Mouse (Mus musculus) forebrain, embryonic 15.5 days (tissue): Measurements from ENCODE around the gene Srsf3. TPM values are rescaled to one million over a fixed set of nuclear protein-coding genes. Genes with fewer than 3 reads are reported as not detected.

Experiments used
- ATAC-seq: fragments of 200-750 bp; cut with Nextera tagmentation; replicated peaks from 2 replicates; pipeline ENCODE4 v1.8.0; 2017; ENCODE audit warnings: mild to moderate bottlenecking, moderate TSS enrichment, moderate library complexity
- H3K27ac ChIP-seq: fragments of 300-500 bp; sonication (generic); replicated peaks from 2 replicates; pipeline ENCODE4 v1.5.1; 2015; ENCODE audit warnings: mild to moderate bottlenecking, inconsistent platforms
- H3K27me3 ChIP-seq: fragments of 300-500 bp; sonication (generic); 2 replicates; pipeline ENCODE4 v1.6.1; 2015; ENCODE audit warnings: inconsistent platforms
- H3K36me3 ChIP-seq: fragments of 300-500 bp; sonication (generic); 2 replicates; pipeline ENCODE4 v1.6.1; 2015; ENCODE audit warnings: mild to moderate bottlenecking, inconsistent platforms
- H3K4me1 ChIP-seq: fragments of 300-500 bp; sonication (generic); 2 replicates; pipeline ENCODE4 v1.6.1; 2015; ENCODE audit warnings: inconsistent platforms
- H3K4me2 ChIP-seq: fragments of 300-500 bp; sonication (generic); replicated peaks from 2 replicates; pipeline ENCODE4 v1.6.1; 2015; ENCODE audit warnings: mild to moderate bottlenecking, inconsistent platforms
- H3K4me3 ChIP-seq: fragments of 300-500 bp; sonication (generic); 2 replicates; pipeline ENCODE4 v1.5.1; 2015; ENCODE audit warnings: mild to moderate bottlenecking, inconsistent platforms
- H3K9ac ChIP-seq: fragments of 300-500 bp; sonication (generic); replicated peaks from 2 replicates; pipeline ENCODE4 v1.6.1; 2015; ENCODE audit warnings: mild to moderate bottlenecking, inconsistent platforms
- H3K9me3 ChIP-seq: fragments of 300-500 bp; sonication (generic); 2 replicates; pipeline ENCODE4 v1.6.1; 2016; ENCODE audit warnings: inconsistent platforms
- WGBS: fragments of 180-500 bp; shearing (Covaris S2); methylation state at CpG from one replicate; pipeline ENCODE4 v1.1.7; 2015; ENCODE audit warnings: mixed read lengths; 5-methylcytosine and 5-hydroxymethylcytosine counted together
- polyA plus RNA-seq: library from polyadenylated mRNA; unstranded; fragments of >200 nt; fragmentation: Nextera tagmentation; extraction: Ambion mirVana; gene quantifications from 2 replicates; pipeline ENCODE4 v1.2.1, GENCODE M21; 2015

Gene Srsf3
- polyA plus RNA-seq, 1 experiment from 2014 or later, result 620 TPM

GRCm38 (mm10) chr17:29048748-29049507 is 16.5 kb downstream of the Srsf3 start:
- 21% methylated on average over 13 of the region's 13 CpGs for WGBS
- H3K27me3 ChIP-seq, result no peaks in the 10 kb centered on the region
- H3K27ac ChIP-seq, result no peak overlapping the region; the same call in 1 of the 2 replicates

GRCm38 (mm10) chr17:29049508-29049889 is 17.1 kb downstream of the Srsf3 start:
- WGBS, result 82% methylated on average over 5 of the region's 5 CpGs
- Histone ChIP-seq H3K4me3 (no peak overlapping the region), H3K4me2 (no peak overlapping the region), H3K27ac (0 out of 2 replicates have a peak overlapping the region, but pooled peaks have one; percentile 28), H3K4me1 (peaks cover 13% of the 10 kb centered on the region), H3K36me3 (peaks cover 26% of the 10 kb centered on the region), H3K9me3 (no peaks in the 10 kb centered on the region), H3K9ac (no peak overlapping the region), H3K27me3 (no peaks in the 10 kb centered on the region)
- no peak for ATAC-seq

More at GRCm38 (mm10) chr17:29048748-29049507, 16.5 kb downstream of the Srsf3 start:
- peak; percentile 34 for ATAC-seq
- H3K4me3 ChIP-seq, result no peak overlapping the region
- peaks cover 12% of the 10 kb centered on the region for H3K4me1 ChIP-seq
- peaks cover 32% of the 10 kb centered on the region for H3K36me3 ChIP-seq
- H3K4me2 ChIP-seq, result no peak overlapping the region
- no peaks in the 10 kb centered on the region for H3K9me3 ChIP-seq
- no peak overlapping the region for H3K9ac ChIP-seq

- Histone ChIP-seq H3K9me3 (no peaks in the 10 kb centered on the region), H3K9ac (no peak overlapping the region), H3K36me3 (peaks cover 22% of the 10 kb centered on the region), H3K27me3 (no peaks in the 10 kb centered on the region), H3K27ac (no peak overlapping the region), H3K4me3 (no peak overlapping the region), H3K4me1 (peaks cover 13% of the 10 kb centered on the region), H3K4me2 (no peak overlapping the region)
- ATAC-seq, result no peak
- WGBS, result 91% methylated on average over 7 of the region's 7 CpGs
These were observed 17.5 kb downstream of the Srsf3 start for GRCm38 (mm10) chr17:29049923-29050322.

- no peak overlapping the region for H3K27ac ChIP-seq
- H3K9ac ChIP-seq, result no peak overlapping the region
- no peaks in the 10 kb centered on the region for H3K9me3 ChIP-seq
- no peaks in the 10 kb centered on the region for H3K27me3 ChIP-seq
- no peak for ATAC-seq
- peaks cover 13% of the 10 kb centered on the region for H3K4me1 ChIP-seq
- H3K4me2 ChIP-seq, result no peak overlapping the region
- H3K4me3 ChIP-seq, result no peak overlapping the region
- H3K36me3 ChIP-seq, result peaks cover 13% of the 10 kb centered on the region
- whole genome bisulfite sequencing, result 71% methylated on average over 14 of the region's 14 CpGs
These were observed 18.4 kb downstream of the Srsf3 start for GRCm38 (mm10) chr17:29050791-29051190.

- ATAC-seq, result no peak
- Histone ChIP-seq H3K27ac (no peak overlapping the region), H3K4me2 (no peak overlapping the region), H3K4me3 (no peak overlapping the region), H3K9me3 (no peaks in the 10 kb centered on the region), H3K9ac (no peak overlapping the region), H3K36me3 (no peaks in the 10 kb centered on the region), H3K4me1 (peaks cover 18% of the 10 kb centered on the region), H3K27me3 (no peaks in the 10 kb centered on the region)
- 88% methylated on average over 6 of the region's 6 CpGs for WGBS
These were observed 20.6 kb downstream of the Srsf3 start for GRCm38 (mm10) chr17:29053067-29053466.

DNA sequence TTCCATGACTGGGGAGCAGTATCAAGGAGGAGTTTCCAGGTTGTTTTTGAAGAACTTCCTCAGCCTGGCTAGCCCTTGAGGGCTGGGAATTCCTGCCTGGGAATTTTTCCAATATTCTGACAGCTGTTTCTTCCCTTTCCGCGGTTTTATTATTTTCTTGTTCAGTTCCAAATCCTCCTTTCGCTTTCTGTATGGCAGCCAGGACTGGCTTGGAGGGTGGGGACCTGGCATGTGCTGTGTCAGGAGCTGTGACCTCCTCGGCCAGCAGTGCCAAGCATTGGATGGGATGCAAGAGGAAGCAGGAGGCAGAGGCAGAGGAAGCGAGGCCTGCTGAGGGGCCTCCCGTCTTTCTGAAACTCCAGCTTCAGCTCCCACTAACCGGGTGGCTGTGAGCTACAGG is 21.4 kb downstream of the Srsf3 start:
- H3K9ac ChIP-seq, result no peak overlapping the region
- no peak overlapping the region for H3K4me3 ChIP-seq
- no peaks in the 10 kb centered on the region for H3K27me3 ChIP-seq
- H3K9me3 ChIP-seq, result no peaks in the 10 kb centered on the region
- H3K4me1 ChIP-seq, result peaks cover 18% of the 10 kb centered on the region
- H3K36me3 ChIP-seq, result no peaks in the 10 kb centered on the region
- no peak overlapping the region for H3K27ac ChIP-seq
- 56% methylated on average over 7 of the region's 7 CpGs for WGBS
- ATAC-seq, result no peak
- H3K4me2 ChIP-seq, result no peak overlapping the region

DNA sequence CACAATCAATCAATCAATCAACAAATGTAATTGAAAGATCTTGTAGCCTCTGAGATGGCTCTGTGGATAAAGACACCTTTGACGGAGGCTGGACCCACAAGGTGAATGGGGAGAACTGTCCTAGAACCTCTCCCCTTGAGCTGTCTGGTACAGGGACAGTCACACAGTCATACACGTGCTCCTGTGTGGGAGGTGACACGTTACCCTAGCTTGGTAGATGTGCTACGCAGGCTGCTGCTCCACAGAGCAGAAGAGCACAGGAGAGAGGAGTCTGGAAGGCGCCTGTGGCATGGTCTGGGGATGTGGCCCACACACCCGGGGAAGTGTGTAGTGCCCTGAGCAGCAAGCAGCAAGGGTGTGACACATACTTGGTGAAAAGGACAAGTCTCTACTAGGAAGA is 22.0 kb downstream of the Srsf3 start:
- H3K27me3 ChIP-seq, result no peaks in the 10 kb centered on the region
- H3K4me3 ChIP-seq, result no peak overlapping the region
- H3K9me3 ChIP-seq, result no peaks in the 10 kb centered on the region
- no peaks in the 10 kb centered on the region for H3K36me3 ChIP-seq
- WGBS, result 82% methylated on average over 6 of the region's 6 CpGs
- no peak overlapping the region for H3K27ac ChIP-seq
- no peak overlapping the region for H3K4me2 ChIP-seq
- H3K9ac ChIP-seq, result no peak overlapping the region
- peaks cover 16% of the 10 kb centered on the region for H3K4me1 ChIP-seq
- ATAC-seq, result no peak

- no peak overlapping the region for H3K4me3 ChIP-seq
- 76% methylated on average over 5 of the region's 5 CpGs for WGBS
- H3K27me3 ChIP-seq, result no peaks in the 10 kb centered on the region
- peaks cover 13% of the 10 kb centered on the region for H3K4me1 ChIP-seq
- no peak overlapping the region for H3K27ac ChIP-seq
- H3K4me2 ChIP-seq, result no peak overlapping the region
- H3K9ac ChIP-seq, result no peak overlapping the region
- H3K36me3 ChIP-seq, result no peaks in the 10 kb centered on the region
- no peaks in the 10 kb centered on the region for H3K9me3 ChIP-seq
- ATAC-seq, result no peak
These were observed 23.2 kb downstream of the Srsf3 start for GRCm38 (mm10) chr17:29055586-29055985.

DNA sequence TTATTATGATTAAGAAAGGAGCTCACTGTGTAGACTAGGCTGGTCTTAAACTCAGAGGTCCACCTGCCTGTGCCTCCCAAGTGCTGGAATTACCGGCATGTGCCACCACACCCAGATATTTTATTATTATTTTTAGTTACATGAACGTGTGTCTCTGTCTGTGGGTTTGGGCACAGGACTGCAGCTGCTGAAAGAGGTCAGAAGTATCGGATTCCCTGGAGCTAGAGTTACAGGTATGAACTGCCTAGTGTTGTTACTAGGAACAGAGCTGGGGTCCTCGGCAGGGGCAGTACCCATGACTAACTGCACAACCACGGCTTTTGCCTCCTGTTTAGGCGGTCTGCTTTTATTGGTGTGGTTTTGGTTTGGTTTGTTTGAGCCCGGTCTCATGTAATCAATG is 23.8 kb downstream of the Srsf3 start:
- Histone ChIP-seq H3K27ac (peak overlapping the region; percentile 47; the same call in 1 of the 2 replicates), H3K4me1 (peaks cover 13% of the 10 kb centered on the region), H3K36me3 (no peaks in the 10 kb centered on the region), H3K9me3 (no peaks in the 10 kb centered on the region), H3K9ac (no peak overlapping the region), H3K4me2 (no peak overlapping the region), H3K27me3 (no peaks in the 10 kb centered on the region), H3K4me3 (no peak overlapping the region)
- WGBS, result 55% methylated on average over 7 of the region's 7 CpGs
- ATAC-seq, result no peak

GRCm38 (mm10) chr17:29056699-29057151 is 24.3 kb downstream of the Srsf3 start:
- WGBS, result 6% methylated on average over 8 of the region's 8 CpGs
- H3K27me3 ChIP-seq, result no peaks in the 10 kb centered on the region
- no peak overlapping the region for H3K4me2 ChIP-seq
- H3K4me1 ChIP-seq, result peaks cover 13% of the 10 kb centered on the region
- H3K36me3 ChIP-seq, result no peaks in the 10 kb centered on the region
- H3K9ac ChIP-seq, result no peak overlapping the region
- no peaks in the 10 kb centered on the region for H3K9me3 ChIP-seq
- H3K27ac ChIP-seq, result 0 out of 2 replicates have a peak overlapping the region, but pooled peaks have one; percentile 43
- no peak overlapping the region for H3K4me3 ChIP-seq
- ATAC-seq, result peak; percentile 43; the same call in 1 of the 2 replicates

DNA sequence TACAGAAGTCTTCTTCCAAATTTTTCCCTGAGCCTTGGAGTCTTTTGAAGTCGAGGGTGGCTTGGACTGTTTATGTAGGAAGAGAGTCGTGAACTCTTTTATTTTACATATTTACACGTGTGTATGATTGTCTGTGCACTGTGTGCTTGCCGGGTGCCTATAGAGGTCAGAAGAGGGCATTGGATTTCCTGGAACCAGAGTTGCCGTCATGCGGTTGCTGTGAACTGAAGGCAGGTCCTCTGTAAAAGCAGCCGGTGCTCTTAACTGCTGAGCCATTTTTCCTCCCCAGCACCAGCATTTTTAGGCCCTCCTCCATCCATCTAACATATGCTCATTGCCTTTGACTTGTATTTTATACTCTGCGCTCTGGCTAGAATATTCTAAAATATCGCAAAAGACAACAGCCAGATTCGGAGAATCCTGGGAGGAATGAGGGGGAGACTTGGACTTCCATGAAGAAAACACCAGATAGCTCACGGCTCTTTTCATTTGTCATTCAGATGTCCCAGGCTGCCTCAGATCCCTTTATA is 25.0 kb downstream of the Srsf3 start:
- Histone ChIP-seq H3K9ac (no peak overlapping the region), H3K36me3 (no peaks in the 10 kb centered on the region), H3K4me3 (no peak overlapping the region), H3K27ac (no peak overlapping the region), H3K4me1 (peaks cover 13% of the 10 kb centered on the region), H3K27me3 (no peaks in the 10 kb centered on the region), H3K9me3 (no peaks in the 10 kb centered on the region), H3K4me2 (no peak overlapping the region)
- 84% methylated on average over 11 of the region's 11 CpGs for WGBS
- ATAC-seq, result no peak

GRCm38 (mm10) chr17:29057961-29058360 is 25.5 kb downstream of the Srsf3 start:
- WGBS, result 77% methylated on average over 10 of the region's 10 CpGs

More at GRCm38 (mm10) chr17:29057961-29058360, 25.5 kb downstream of the Srsf3 start:
- peaks cover 17% of the 10 kb centered on the region for H3K4me1 ChIP-seq
- ATAC-seq, result no peak
- no peak overlapping the region for H3K27ac ChIP-seq
- H3K4me2 ChIP-seq, result no peak overlapping the region
- no peak overlapping the region for H3K4me3 ChIP-seq
- H3K36me3 ChIP-seq, result no peaks in the 10 kb centered on the region
- no peaks in the 10 kb centered on the region for H3K27me3 ChIP-seq
- no peak overlapping the region for H3K9ac ChIP-seq
- no peaks in the 10 kb centered on the region for H3K9me3 ChIP-seq
